Mouse (Mus musculus): ENCODE measurements at regions not wholly inside any gene's neighbourhood (a gene's known extent, or its start where the extent isn't known, plus 50 kb on each side); places are given as distances from the start of the nearest gene placed in this dataset.

DNA sequence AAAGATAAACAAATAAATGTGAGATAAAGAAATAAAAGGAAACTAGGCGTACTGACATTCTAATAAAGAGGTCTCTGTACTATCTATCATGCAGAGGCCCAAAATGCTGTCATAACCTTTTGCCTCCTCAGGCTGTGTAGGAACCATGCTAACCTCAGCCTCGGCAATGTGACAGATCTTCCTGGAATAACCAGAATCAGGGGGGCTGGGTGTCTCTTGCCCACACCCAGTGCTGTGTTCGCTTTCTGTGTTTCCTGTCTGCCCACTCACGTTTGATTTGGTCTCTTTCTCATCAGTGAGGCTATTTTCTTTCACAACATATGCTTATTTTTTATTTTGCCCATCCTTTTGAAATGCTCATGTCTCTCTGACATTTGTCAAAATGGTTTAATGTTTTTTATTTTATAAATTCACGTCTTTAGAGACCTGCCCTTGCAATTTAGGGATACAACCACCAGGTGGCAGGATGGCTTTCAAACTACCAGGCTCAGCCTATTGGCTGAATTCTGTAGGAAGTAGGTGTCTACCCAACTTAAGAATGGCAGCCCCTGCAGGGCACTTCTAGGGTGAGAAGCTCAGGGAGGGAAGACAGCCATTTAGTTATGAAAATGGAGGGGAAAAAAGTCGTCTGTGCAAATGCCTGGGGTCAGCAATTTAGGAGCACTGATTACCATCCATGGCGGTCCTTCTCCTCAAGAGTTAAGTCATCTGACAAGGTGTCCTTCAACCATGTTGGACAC lies 550.8 kb downstream of the Rnf144a start:
- TF ChIP-seq USF2 (conservative IDR thresholded peaks at IDR 0.05; ENCODE audit: low read depth, low read length) (no peak), NRF1 (IDR thresholded peaks at IDR 0.05; ENCODE audit: low read depth, low read length) (no peak), CTCF (conservative IDR thresholded peaks at IDR 0.05 in 1 of 2, IDR thresholded peaks at IDR 0.05 in 1 of 2; ENCODE audit: low read depth in 2 of 2, low read length in 2 of 2) (peak; percentile 37 to 76; a peak in 3 of 4 replicates), POLR2A (IDR thresholded peaks at IDR 0.05; ENCODE audit: low read depth, low read length) (no peak), ZC3H11A (IDR thresholded peaks at IDR 0.05; ENCODE audit: low read depth, low read length) (no peak), POLR2AphosphoS2 (IDR thresholded peaks at IDR 0.05; ENCODE audit: low read depth, low read length) (no peak), E2F4 (IDR thresholded peaks at IDR 0.05; ENCODE audit: insufficient replicate concordance, low read depth, low read length) (no peak), ZNF384 (IDR thresholded peaks at IDR 0.05; ENCODE audit: low read depth, low read length) (no peak), ETS1 (conservative IDR thresholded peaks at IDR 0.05; ENCODE audit: low read depth, low read length) (no peak), EP300 (IDR thresholded peaks at IDR 0.05; ENCODE audit: low read length) (no peak), KAT2A (IDR thresholded peaks at IDR 0.05; ENCODE audit: insufficient replicate concordance, low read length) (no peak), RCOR1 (conservative IDR thresholded peaks at IDR 0.05; ENCODE audit: low read depth, low read length) (no peak)
